Mouse (Mus musculus): ENCODE measurements around the gene Tmem150a. TPM values are rescaled to one million over a fixed set of nuclear protein-coding genes. Genes with fewer than 3 reads are reported as not detected.

Tmem150a gene
- total RNA-seq, 2 experiments from 2014 or later: 0.33 to 1.2 TPM

DNA sequence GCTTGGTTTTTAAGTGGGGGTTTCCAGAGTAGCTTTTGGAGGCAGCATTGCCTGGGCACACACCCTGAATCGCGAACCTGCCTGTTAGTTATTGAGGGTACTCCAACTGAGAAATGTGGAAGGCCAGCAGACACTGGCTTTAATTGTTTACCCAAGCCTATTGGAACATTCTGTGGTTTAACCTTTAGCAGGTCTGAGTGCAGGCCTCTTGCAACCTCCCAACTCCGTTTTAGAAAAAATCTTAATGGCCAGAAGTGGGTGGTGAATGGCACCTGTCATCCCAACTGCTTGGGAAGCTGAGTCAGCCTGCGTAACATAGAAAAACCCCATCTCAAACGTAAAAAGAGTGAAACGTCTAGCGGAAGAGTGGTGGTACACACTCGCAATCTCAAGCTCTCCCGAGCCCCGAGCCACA is 41.6 kb downstream of the Tmem150a start:
- no peak for ATAC-seq (replicated peaks; ENCODE audit: poor library complexity)

DNA sequence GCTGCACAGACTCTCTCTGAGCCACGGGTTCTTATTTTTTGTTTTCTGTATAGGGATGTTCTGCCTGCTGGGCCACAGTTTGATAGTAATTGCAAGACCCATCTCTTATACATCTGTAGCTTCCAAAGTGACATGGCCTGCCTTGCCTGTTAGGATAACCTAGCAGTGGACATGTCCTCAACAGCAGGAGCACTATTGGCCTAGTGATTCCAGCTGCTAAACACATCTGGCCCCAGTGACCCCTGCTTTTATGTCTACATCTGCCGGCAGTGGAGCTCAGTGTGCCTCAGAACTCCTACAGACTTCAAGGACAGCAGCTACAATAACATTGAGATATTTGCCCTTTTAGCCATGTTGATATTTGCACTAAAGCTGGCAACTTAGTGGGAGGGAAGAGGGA is 44.7 kb downstream of the Tmem150a start:
- no peak for ATAC-seq (replicated peaks; ENCODE audit: poor library complexity)

DNA sequence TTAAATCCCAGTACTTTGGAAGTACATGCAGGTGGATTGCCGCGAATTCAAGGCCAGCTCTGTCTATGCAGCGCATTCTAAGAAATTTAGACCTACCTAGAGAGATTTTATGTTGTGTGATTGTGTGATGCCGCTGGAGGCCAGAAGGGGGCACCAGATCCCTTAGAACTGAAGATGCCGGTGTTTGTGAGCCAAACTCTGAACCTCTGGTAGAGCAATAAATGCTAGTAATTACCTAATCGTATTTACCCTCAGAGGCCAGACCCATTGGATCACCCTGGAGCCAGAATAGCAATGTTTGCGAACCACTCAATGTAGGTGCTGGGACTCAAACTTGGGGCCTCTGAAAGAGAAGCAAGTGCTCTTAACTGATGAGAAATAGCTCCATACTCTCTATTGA is 46.6 kb downstream of the Tmem150a start:
- ATAC-seq (replicated peaks; ENCODE audit: poor library complexity): peak; percentile 97

DNA sequence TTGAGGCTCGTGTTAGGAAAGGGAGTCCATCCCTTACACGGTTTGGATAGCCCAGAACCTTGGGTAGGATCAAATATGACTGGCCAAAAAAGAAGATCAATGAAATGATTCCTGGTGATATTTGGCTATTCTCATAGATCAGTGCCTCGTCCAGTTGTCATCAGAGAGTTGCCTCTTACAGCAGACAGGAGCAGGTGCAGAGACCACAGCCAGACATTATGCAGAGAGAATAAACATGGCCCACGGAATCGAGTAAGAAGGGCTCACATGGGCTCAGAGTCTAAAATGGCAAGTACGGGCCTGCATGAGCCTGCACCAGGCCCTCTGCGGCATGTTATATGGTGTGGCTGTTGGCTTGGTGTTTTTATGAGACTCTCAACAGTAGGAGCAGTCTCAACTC is 50.1 kb downstream of the Tmem150a start:
- ATAC-seq (replicated peaks; ENCODE audit: poor library complexity): no peak

DNA sequence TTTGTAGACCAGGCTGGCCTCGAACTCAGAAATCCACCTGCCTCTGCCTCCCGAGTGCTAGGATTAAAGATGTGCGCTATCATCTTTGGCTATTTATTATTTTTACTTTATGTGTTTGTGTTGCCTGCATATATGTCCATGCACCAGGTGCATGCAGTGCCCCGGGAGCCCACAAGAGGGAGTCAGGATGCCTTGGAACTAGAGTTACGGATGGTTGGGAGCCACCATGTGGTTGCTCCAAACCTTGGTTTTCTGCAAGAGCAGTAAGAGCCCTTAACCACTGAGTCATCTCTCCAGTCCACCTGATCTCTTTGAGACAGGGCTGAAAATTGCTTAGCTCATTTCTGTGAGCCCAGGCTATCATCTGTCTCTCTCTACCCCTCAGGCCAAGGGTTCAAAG is 51.9 kb downstream of the Tmem150a start:
- peak; percentile 99 for ATAC-seq (replicated peaks; ENCODE audit: poor library complexity)

Other genes with a start within 250 kb of the Tmem150a start
- not detected in 2 replicates for gene Atoh8, start 119.9 kb upstream of the Tmem150a start, total RNA-seq (2015)
- gene Atoh8, start 119.9 kb upstream of the Tmem150a start, total RNA-seq (2017): not detected in 2 replicates
- not detected in 2 replicates for gene Sftpb, start 50.8 kb upstream of the Tmem150a start, total RNA-seq (2015)
- gene Sftpb, start 50.8 kb upstream of the Tmem150a start, total RNA-seq (2017): not detected in 2 replicates
- gene Usp39, start 10.3 kb upstream of the Tmem150a start, total RNA-seq (2015): 66.8 and 71.3 TPM in 2 replicates
- gene Usp39, start 10.3 kb upstream of the Tmem150a start, total RNA-seq (2017): 113 and 115 TPM in 2 replicates
- 30.3 and 31.9 TPM in 2 replicates for gene 0610030E20Rik, start 8.1 kb upstream of the Tmem150a start, total RNA-seq (2015)
- 23.0 and 24.7 TPM in 2 replicates for gene 0610030E20Rik, start 8.1 kb upstream of the Tmem150a start, total RNA-seq (2017)
- 65.5 and 87.8 TPM in 2 replicates for gene Rnf181, start 11.5 kb downstream of the Tmem150a start, total RNA-seq (2015)
- 51.4 and 53.7 TPM in 2 replicates for gene Rnf181, start 11.5 kb downstream of the Tmem150a start, total RNA-seq (2017)
- gene Vamp5, start 25.0 kb downstream of the Tmem150a start, total RNA-seq (2015): 39.1 and 70.3 TPM in 2 replicates
- gene Vamp5, start 25.0 kb downstream of the Tmem150a start, total RNA-seq (2017): 13.0 and 34.9 TPM in 2 replicates
- 240 and 247 TPM in 2 replicates for gene Vamp8, start 35.3 kb downstream of the Tmem150a start, total RNA-seq (2015)
- gene Vamp8, start 35.3 kb downstream of the Tmem150a start, total RNA-seq (2017): 267 and 283 TPM in 2 replicates
- gene Ggcx, start 58.9 kb downstream of the Tmem150a start, total RNA-seq (2015): 11.2 and 11.6 TPM in 2 replicates
- gene Ggcx, start 58.9 kb downstream of the Tmem150a start, total RNA-seq (2017): 6.7 and 8.5 TPM in 2 replicates
- 342 and 403 TPM in 2 replicates for gene Mat2a, start 84.1 kb downstream of the Tmem150a start, total RNA-seq (2015)
- 192 and 230 TPM in 2 replicates for gene Mat2a, start 84.1 kb downstream of the Tmem150a start, total RNA-seq (2017)
- not detected in 2 replicates for gene Sh2d6, start 166.3 kb downstream of the Tmem150a start, total RNA-seq (2015)
- not detected in 2 replicates for gene Sh2d6, start 166.3 kb downstream of the Tmem150a start, total RNA-seq (2017)
- 24.4 and 25.5 TPM in 2 replicates for gene Capg, start 188.9 kb downstream of the Tmem150a start, total RNA-seq (2015)
- gene Capg, start 188.9 kb downstream of the Tmem150a start, total RNA-seq (2017): 42.7 and 60.1 TPM in 2 replicates
- gene Elmod3, start 243.0 kb downstream of the Tmem150a start, total RNA-seq (2015): 12.9 and 15.6 TPM in 2 replicates
- gene Elmod3, start 243.0 kb downstream of the Tmem150a start, total RNA-seq (2017): 9.7 and 13.8 TPM in 2 replicates
- 20.3 and 20.8 TPM in 2 replicates for gene Retsat, start 243.0 kb downstream of the Tmem150a start, total RNA-seq (2015)
- gene Retsat, start 243.0 kb downstream of the Tmem150a start, total RNA-seq (2017): 20.0 and 27.5 TPM in 2 replicates

Measured in megakaryocyte progenitor cell, adult 5-6 weeks (primary cell).